Mouse (Mus musculus): ENCODE measurements around the gene Rnf114.

DNA sequence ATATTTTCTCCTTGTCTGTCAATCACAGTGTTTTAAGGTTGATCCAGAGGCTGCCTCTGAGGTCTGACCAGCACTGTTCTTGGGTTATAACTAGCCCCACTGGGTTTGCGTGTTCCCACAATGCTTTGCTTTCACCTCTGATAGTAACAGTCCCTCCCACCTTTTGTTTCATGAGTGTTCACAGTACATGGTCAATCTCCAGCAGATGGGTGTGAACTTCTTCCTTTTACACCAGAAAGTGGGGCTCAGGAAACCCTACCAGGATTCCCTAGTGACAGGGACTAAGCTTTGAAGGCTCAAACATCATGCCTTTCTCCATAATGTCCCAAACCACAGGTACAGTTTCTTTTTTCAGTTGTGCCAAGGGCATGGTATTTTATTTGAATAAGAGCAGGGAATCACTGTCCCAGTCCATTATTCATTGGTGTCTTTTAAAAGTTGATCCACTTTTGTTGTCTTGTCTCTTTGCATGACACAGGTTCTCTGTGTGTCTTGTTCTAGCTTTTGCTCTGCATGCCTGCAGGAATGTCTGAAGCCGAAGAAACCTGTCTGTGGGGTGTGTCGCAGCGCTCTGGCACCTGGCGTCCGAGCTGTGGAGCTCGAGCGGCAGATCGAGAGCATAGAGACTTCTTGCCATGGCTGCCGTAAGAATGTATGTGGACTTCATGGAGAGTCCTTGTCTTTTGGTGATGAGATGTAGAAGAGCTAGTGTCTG is 14.3 kb downstream of the Rnf114 start:
- TF ChIP-seq CTCF (IDR thresholded peaks at IDR 0.05; ENCODE audit: low read depth), result no peak
- TF ChIP-seq EP300 (IDR thresholded peaks at IDR 0.05; ENCODE audit: low read depth), result no peak
